Mouse (Mus musculus) embryonic facial prominence, embryonic 13.5 days (tissue): ENCODE measurements around the gene Psmb4. TPM values are rescaled to one million over a fixed set of nuclear protein-coding genes. Genes with fewer than 3 reads are reported as not detected.
"Not testable (repeated sequence)": the region's sequence is repeated elsewhere in the genome, so short reads cannot be mapped to it uniquely, and the experiment has no call there.

ENCODE experiments used
- ATAC-seq: fragments of 200-750 bp; cut with Nextera tagmentation; 2 replicates; pipeline ENCODE4 v1.8.0; 2017; ENCODE audit warnings: low read depth; ENCODE audit not compliant: insufficient number of reproducible peaks, insufficient read depth, low FRiP score, low TSS enrichment
- H3K27ac ChIP-seq: fragments of 300-500 bp; sonication (generic); 2 replicates; pipeline ENCODE4 v1.5.1; 2015; ENCODE audit warnings: moderate library complexity, mild to moderate bottlenecking, inconsistent platforms
- H3K27me3 ChIP-seq: fragments of 300-500 bp; sonication (generic); 2 replicates; pipeline ENCODE4 v1.6.1; 2015; ENCODE audit warnings: mild to moderate bottlenecking, inconsistent platforms
- H3K36me3 ChIP-seq: fragments of 300-500 bp; sonication (generic); 2 replicates; pipeline ENCODE4 v1.6.1; 2015; ENCODE audit warnings: mild to moderate bottlenecking, inconsistent platforms
- H3K4me1 ChIP-seq: fragments of 300-500 bp; sonication (generic); 2 replicates; pipeline ENCODE4 v1.6.1; 2015; ENCODE audit warnings: inconsistent platforms
- H3K4me2 ChIP-seq: fragments of 300-500 bp; sonication (generic); 2 replicates; pipeline ENCODE4 v1.6.1; 2015; ENCODE audit warnings: moderate library complexity, mild to moderate bottlenecking, inconsistent platforms
- H3K4me3 ChIP-seq: fragments of 300-500 bp; sonication (generic); 2 replicates; pipeline ENCODE4 v1.5.1; 2015; ENCODE audit warnings: mild to moderate bottlenecking, inconsistent platforms
- H3K9ac ChIP-seq: fragments of 300-500 bp; sonication (generic); 2 replicates; pipeline ENCODE4 v1.6.1; 2015; ENCODE audit warnings: mild to moderate bottlenecking, inconsistent platforms
- H3K9me3 ChIP-seq: fragments of 300-500 bp; sonication (generic); 2 replicates; pipeline ENCODE4 v1.6.1; 2016; ENCODE audit warnings: inconsistent platforms
- WGBS: fragments of 180-500 bp; shearing (Covaris S2); methylation state at CpG from one replicate; pipeline ENCODE4 v1.1.7; 2015; ENCODE audit warnings: mixed read lengths; 5-methylcytosine and 5-hydroxymethylcytosine counted together
- polyA plus RNA-seq: library from polyadenylated mRNA; unstranded; fragments of >200 nt; fragmentation: Nextera tagmentation; extraction: Ambion mirVana; gene quantifications from 2 replicates; pipeline ENCODE4 v1.2.1, GENCODE M21; 2015

Gene Psmb4
- 348 and 379 TPM in 2 replicates for polyA plus RNA-seq

GRCm38 (mm10) chr3:94886316-94887224 is at the start of gene Psmb4:
Psmb4 (minus strand) TSS chr3:94886961.
- H3K27ac ChIP-seq: peak within 1 kb of the TSS; percentile 77
- H3K4me2 ChIP-seq: peak within 1 kb of the TSS; percentile 88
- under 1% methylated on average over 61 of the region's 61 CpGs for WGBS
- peaks cover 18% of the 10 kb centered on the region for H3K4me1 ChIP-seq
- peaks cover 39% of the 10 kb centered on the region for H3K36me3 ChIP-seq
- peak within 1 kb of the TSS; percentile 94 for H3K9ac ChIP-seq
- H3K9me3 ChIP-seq: no peaks in the 10 kb centered on the region
- peak; percentile 77; the same call in 1 of the 2 replicates for ATAC-seq
- peak within 1 kb of the TSS; percentile 96 for H3K4me3 ChIP-seq
- H3K27me3 ChIP-seq: 0 out of 2 replicates have a peak, but pooled peaks cover 3% of the 10 kb centered on the region

DNA sequence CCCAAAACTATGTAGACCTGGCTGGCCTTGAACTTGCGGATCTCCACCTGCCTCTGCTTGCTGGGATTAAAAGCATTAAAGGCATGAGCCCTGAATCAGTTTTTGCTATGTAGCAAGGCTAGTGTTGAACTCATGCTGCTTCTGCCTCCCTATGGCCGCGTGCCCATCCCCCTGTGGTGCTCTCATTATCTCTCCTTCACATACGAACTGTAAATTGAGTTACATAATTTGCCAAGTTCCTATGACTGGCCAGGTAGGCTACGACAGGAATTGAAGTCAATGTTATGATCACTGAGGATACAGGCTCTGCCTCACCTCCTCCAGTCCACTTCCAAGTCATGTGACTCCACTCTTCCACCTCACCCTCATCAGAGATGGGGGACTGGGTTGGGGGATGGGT is 49.4 kb upstream of the Psmb4 start:
- H3K27me3 ChIP-seq, H3K27ac ChIP-seq, ATAC-seq, H3K4me3 ChIP-seq, H3K9ac ChIP-seq, H3K36me3 ChIP-seq, H3K9me3 ChIP-seq, H3K4me2 ChIP-seq: not testable (repeated sequence)
- 78% methylated on average over 5 of the region's 5 CpGs for WGBS
- H3K4me1 ChIP-seq: peaks cover 13% of the 10 kb centered on the region

DNA sequence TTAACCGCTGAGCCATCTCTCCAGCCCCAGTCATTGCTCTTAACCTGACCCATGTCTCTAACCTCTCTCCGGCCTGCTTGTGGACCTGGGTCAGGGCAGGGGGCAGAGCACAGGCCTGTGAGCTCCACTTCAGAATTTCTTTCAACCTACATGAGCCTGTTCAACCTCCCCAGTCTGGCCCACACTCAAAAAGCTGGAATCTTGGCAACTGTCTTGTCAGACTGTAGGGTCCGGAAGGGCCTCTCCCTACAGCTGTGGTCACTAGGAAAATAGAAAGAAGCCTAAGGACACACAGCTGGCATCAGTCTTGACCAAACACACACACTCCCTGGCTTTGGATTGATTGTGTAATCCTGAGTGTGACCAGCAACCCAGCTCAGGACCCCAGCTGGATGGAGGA is 48.6 kb upstream of the Psmb4 start:
- H3K9ac ChIP-seq, H3K4me3 ChIP-seq, H3K9me3 ChIP-seq, ATAC-seq, H3K4me2 ChIP-seq, H3K27me3 ChIP-seq, H3K27ac ChIP-seq, H3K36me3 ChIP-seq: not testable (repeated sequence)
- 82% methylated on average over 3 of the region's 3 CpGs for WGBS
- H3K4me1 ChIP-seq: peaks cover 13% of the 10 kb centered on the region

DNA sequence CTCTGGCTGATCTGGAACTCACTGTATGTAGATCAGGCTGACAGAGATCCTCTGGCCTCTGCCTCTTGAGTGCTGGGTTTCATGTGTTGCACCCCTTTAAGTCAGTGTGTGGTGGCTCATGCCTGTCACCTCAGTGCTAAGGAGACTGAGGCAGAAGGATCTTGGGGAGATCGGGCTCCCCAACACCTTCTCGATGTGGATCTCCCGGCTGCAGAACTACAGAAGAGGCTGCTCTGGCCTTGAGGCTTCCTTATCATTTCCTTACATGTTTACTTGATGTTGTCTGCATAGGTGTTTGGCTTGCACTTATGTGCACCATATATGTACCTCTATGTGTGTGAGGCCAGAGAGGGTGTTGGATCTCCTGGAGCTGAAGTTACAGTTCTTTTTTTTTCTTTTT is 47.8 kb upstream of the Psmb4 start:
- H3K4me2 ChIP-seq, ATAC-seq, H3K27me3 ChIP-seq, H3K9me3 ChIP-seq, H3K9ac ChIP-seq, H3K4me3 ChIP-seq, H3K27ac ChIP-seq, H3K36me3 ChIP-seq: not testable (repeated sequence)
- WGBS: 95% methylated on average over 3 of the region's 3 CpGs
- peaks cover 13% of the 10 kb centered on the region for H3K4me1 ChIP-seq

DNA sequence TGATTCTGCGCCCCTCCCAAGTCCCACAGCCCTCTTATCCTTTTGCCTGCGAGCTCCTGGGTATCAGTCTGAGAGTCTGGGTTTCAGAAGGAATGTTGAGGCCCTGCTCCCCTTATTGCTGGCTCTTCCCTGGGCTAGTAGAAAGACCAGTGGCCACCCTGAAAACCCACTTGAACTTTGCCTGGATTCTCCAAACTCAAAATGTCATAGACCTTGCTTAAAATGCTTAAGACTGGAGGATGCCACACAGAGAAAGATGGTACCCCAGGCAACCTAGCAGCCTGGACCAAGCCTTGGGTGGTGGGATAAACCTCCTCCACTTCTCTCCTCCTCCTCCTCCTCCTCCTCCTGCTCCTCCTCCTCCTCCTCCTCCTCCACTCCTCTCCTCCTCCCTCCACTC is 46.8 kb upstream of the Psmb4 start:
- not testable (repeated sequence) for H3K27me3 ChIP-seq, ATAC-seq, H3K9me3 ChIP-seq, H3K4me3 ChIP-seq, H3K27ac ChIP-seq, H3K36me3 ChIP-seq, H3K9ac ChIP-seq
- no CpG with 5 or more reads among the region's 2 CpGs for WGBS
- Histone ChIP-seq H3K4me1 (peaks cover 13% of the 10 kb centered on the region), H3K4me2 (peak overlapping the region; percentile 57)

- WGBS: 30% methylated on average over 16 of the region's 16 CpGs
These were observed 46.2 kb upstream of the Psmb4 start, which contains the start of gene Selenbp1 for GRCm38 (mm10) chr3:94932809-94933564. Selenbp1 (plus strand) TSS chr3:94933056.

GRCm38 (mm10) chr3:94932279-94932678 is 45.5 kb upstream of the Psmb4 start:
- H3K9ac ChIP-seq, H3K9me3 ChIP-seq, H3K36me3 ChIP-seq, H3K27me3 ChIP-seq, H3K4me3 ChIP-seq, ATAC-seq: not testable (repeated sequence)
- peak overlapping the region; percentile 57; the same call in 1 of the 2 replicates for H3K4me2 ChIP-seq
- peak overlapping the region; percentile 82 for H3K27ac ChIP-seq
- peaks cover 13% of the 10 kb centered on the region for H3K4me1 ChIP-seq
- WGBS: 51% methylated on average over 2 of the region's 2 CpGs

More at GRCm38 (mm10) chr3:94932809-94933564, 46.2 kb upstream of the Psmb4 start, which contains the start of gene Selenbp1:
- H3K4me1 ChIP-seq: peaks cover 13% of the 10 kb centered on the region
- H3K36me3 ChIP-seq: no peaks in the 10 kb centered on the region
- H3K27ac ChIP-seq: peak within 1 kb of the TSS; percentile 82
- H3K4me2 ChIP-seq: peak within 1 kb of the TSS; percentile 57
- ATAC-seq: peak; percentile 84
- H3K27me3 ChIP-seq: no peaks in the 10 kb centered on the region
- H3K9me3 ChIP-seq: no peaks in the 10 kb centered on the region
- peak within 1 kb of the TSS; percentile 61 for H3K9ac ChIP-seq
- H3K4me3 ChIP-seq: peak within 1 kb of the TSS; percentile 28

GRCm38 (mm10) chr3:94931427-94932082 is 44.8 kb upstream of the Psmb4 start:
- H3K27ac ChIP-seq: peak overlapping the region; percentile 82; the same call in 1 of the 2 replicates
- not testable (repeated sequence) for H3K9me3 ChIP-seq, ATAC-seq, H3K4me2 ChIP-seq, H3K36me3 ChIP-seq, H3K4me3 ChIP-seq, H3K27me3 ChIP-seq, H3K9ac ChIP-seq
- 78% methylated on average over 10 of the region's 10 CpGs for WGBS
- H3K4me1 ChIP-seq: peaks cover 13% of the 10 kb centered on the region

- not testable (repeated sequence) for H3K4me2 ChIP-seq, H3K4me3 ChIP-seq, H3K9me3 ChIP-seq, H3K36me3 ChIP-seq, H3K27me3 ChIP-seq, H3K27ac ChIP-seq, H3K9ac ChIP-seq, ATAC-seq
- WGBS: 41% methylated on average over 7 of the region's 7 CpGs
- H3K4me1 ChIP-seq: peaks cover 13% of the 10 kb centered on the region
These were observed 43.9 kb upstream of the Psmb4 start for GRCm38 (mm10) chr3:94930386-94931266.

DNA sequence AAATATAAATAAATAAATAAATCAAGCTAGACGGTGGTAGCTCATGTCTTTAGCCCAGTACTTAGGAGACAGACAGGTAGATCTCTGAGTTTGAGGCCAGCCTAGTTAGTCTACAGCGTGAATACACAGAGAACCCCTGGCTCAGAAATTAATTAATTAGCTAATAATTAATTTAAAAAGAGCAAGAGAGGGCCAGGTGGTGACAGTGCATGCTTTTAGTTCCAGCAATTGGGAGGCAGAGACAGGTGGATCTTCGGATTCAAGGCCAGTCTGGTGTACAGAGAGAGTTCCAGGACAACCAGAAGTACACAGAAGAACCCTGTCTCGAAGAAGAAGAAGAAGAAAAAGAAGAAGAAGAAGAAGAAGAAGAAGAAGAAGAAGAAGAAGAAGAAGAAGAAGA is 42.2 kb upstream of the Psmb4 start:
- not testable (repeated sequence) for H3K9me3 ChIP-seq, H3K36me3 ChIP-seq, H3K27me3 ChIP-seq, ATAC-seq, H3K4me2 ChIP-seq, H3K4me3 ChIP-seq, H3K9ac ChIP-seq, H3K27ac ChIP-seq
- WGBS: 85% methylated on average over 4 of the region's 4 CpGs
- H3K4me1 ChIP-seq: peaks cover 13% of the 10 kb centered on the region
